8 mouse cellular contexts compared by ENCODE assay signal in the genomic region with DNA sequence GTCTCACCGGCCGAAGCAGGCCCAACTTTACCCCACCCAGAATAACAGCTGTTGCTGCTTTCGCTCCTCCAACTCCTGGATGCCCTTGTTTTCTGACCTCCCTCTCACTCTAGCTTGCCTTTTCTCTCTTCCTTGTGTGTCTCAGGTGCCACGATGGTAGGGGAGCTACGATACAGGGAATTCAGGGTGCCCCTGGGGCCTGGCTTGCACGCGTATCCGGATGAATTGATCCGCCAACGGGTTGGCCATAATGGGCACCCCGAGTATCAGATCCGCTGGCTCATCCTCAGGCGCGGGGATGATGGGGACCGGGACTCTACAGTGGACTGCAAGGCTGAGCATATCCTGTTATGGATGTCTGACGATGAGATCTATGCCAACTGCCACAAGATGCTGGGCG. TPM values are rescaled to one million over a fixed set of nuclear protein-coding genes. Genes with fewer than 3 reads are reported as not detected.
A peak's percentile ranks its signal among the peaks of the same experiment; 100 is the strongest.
DNase-seq lines count a peak whose midpoint lies in the region; ATAC-seq and TF ChIP-seq lines count a peak whose summit lies in the region.

No protein-coding gene starts in this region.

- no peak for ATAC-seq in erythroblast, adult 5-6 weeks (replicated peaks; ENCODE audit: low FRiP score, poor library complexity, severe bottlenecking)
- ATAC-seq in forebrain, embryonic 16.5 days = no peak
- no peak for ATAC-seq in liver, embryonic 13.5 days (ENCODE audit: low read depth)
- ATAC-seq in inflammation-experienced regulatory T-cells, adult 6 months = no peak

- no peak for DNase-seq in liver, embryonic 13.5 days
- DNase-seq in adrenal gland, adult 18-20 months (ENCODE audit: low spot score in 2 of 2) = no peak
- DNase-seq in spleen, postnatal 14 days (ENCODE audit: low spot score in 2 of 2) = no peak

- peak overlapping the region; percentile 77 for H3K4me3 ChIP-seq in erythroblast, embryonic 14.5 days (replicated peaks)
- H3K4me3 ChIP-seq in C2C12 (ENCODE audit: insufficient read depth, poor library complexity, severe bottlenecking) = peak overlapping the region; percentile 18
- H3K4me3 ChIP-seq in forebrain, embryonic 16.5 days (replicated peaks; ENCODE audit: low read length) = peak overlapping the region; percentile 64
- peak overlapping the region; percentile 73 for H3K4me3 ChIP-seq in liver, embryonic 13.5 days (replicated peaks)

- H3K9me3 ChIP-seq in erythroblast, embryonic 14.5 days (ENCODE audit: control insufficient read depth, low read length) = no peaks in the 10 kb centered on the region
- H3K9me3 ChIP-seq in forebrain, embryonic 16.5 days (ENCODE audit: control insufficient read depth, low read length) = no peaks in the 10 kb centered on the region
- H3K9me3 ChIP-seq in liver, embryonic 13.5 days (replicated peaks) = no peaks in the 10 kb centered on the region

- H3K36me3 ChIP-seq in erythroblast, embryonic 14.5 days (ENCODE audit: control insufficient read depth) = peaks cover 54% of the 10 kb centered on the region
- H3K36me3 ChIP-seq in C2C12 (ENCODE audit: control insufficient read depth, insufficient read depth) = peaks cover 22% of the 10 kb centered on the region
- H3K36me3 ChIP-seq in forebrain, embryonic 16.5 days (ENCODE audit: control insufficient read depth, insufficient read depth) = peaks cover 12% of the 10 kb centered on the region
- H3K36me3 ChIP-seq in liver, embryonic 13.5 days = peaks cover 50% of the 10 kb centered on the region

- H3K4me2 ChIP-seq in forebrain, embryonic 16.5 days (ENCODE audit: low read length) = peak overlapping the region; percentile 83
- H3K4me2 ChIP-seq in liver, embryonic 13.5 days = peak overlapping the region; percentile 98

- no peaks in the 10 kb centered on the region for H3K27me3 ChIP-seq in erythroblast, embryonic 14.5 days (ENCODE audit: control insufficient read depth)
- H3K27me3 ChIP-seq in C2C12 (ENCODE audit: control insufficient read depth, insufficient read depth, insufficient read length) = no peaks in the 10 kb centered on the region
- no peaks in the 10 kb centered on the region for H3K27me3 ChIP-seq in forebrain, embryonic 16.5 days (replicated peaks; ENCODE audit: control insufficient read depth, insufficient read depth, low read length)
- H3K27me3 ChIP-seq in liver, embryonic 13.5 days = no peaks in the 10 kb centered on the region

- H3K79me2 ChIP-seq in C2C12 (ENCODE audit: control insufficient read depth, insufficient read depth) = peaks cover 33% of the 10 kb centered on the region

- H3K27ac ChIP-seq in forebrain, embryonic 16.5 days (ENCODE audit: low read length) = 0 out of 2 replicates have a peak overlapping the region, but pooled peaks have one; percentile 8
- H3K27ac ChIP-seq in liver, embryonic 13.5 days = peak overlapping the region; percentile 83; the same call in 1 of the 2 replicates

- peak overlapping the region; percentile 40 for H3ac ChIP-seq in C2C12 (ENCODE audit: control insufficient read depth, insufficient read length, low read depth)

- 75% methylated on average over 17 of the region's 17 CpGs for WGBS in forebrain, embryonic 16.5 days
- WGBS in liver, embryonic 13.5 days (ENCODE audit: insufficient replicate concordance) = 70% methylated on average over 17 of the region's 17 CpGs

- H3K4me1 ChIP-seq in erythroblast, embryonic 14.5 days (ENCODE audit: control insufficient read depth) = peaks cover 45% of the 10 kb centered on the region
- peaks cover 31% of the 10 kb centered on the region for H3K4me1 ChIP-seq in forebrain, embryonic 16.5 days (replicated peaks; ENCODE audit: control insufficient read depth, insufficient read depth, low read length)
- peaks cover 56% of the 10 kb centered on the region for H3K4me1 ChIP-seq in liver, embryonic 13.5 days (replicated peaks)

- no peak for TF ChIP-seq CTCF in C2C12 (IDR thresholded peaks at IDR 0.05; ENCODE audit: control insufficient read depth, insufficient read depth, insufficient read length)

- H3K9ac ChIP-seq in forebrain, embryonic 16.5 days (replicated peaks; ENCODE audit: low read depth, low read length) = peak overlapping the region; percentile 88
- H3K9ac ChIP-seq in liver, embryonic 13.5 days = peak overlapping the region; percentile 83

- H3K79me3 ChIP-seq in C2C12 (ENCODE audit: low read depth) = peaks cover 9% of the 10 kb centered on the region

TF ChIP-seq in C2C12, 6 proteins besides CTCF, POLR2A, EP300 and RAD21:
- no peak for TF ChIP-seq MAX (IDR thresholded peaks at IDR 0.05)
- no peak for TF ChIP-seq MYOD1 (IDR thresholded peaks at IDR 0.05; ENCODE audit: control insufficient read depth, insufficient read length, low read depth)
- no peak for TF ChIP-seq USF1 (IDR thresholded peaks at IDR 0.05; ENCODE audit: low read depth)

RNA-seq across cellular contexts. Expression of a gene that starts 1.2 kb away (rescaled TPM):
- polyA plus RNA-seq in erythroblast, embryonic 14.5 days (2012) = 1.3 and 2.3 TPM in 2 replicates
- total RNA-seq in erythroblast, adult 5-6 weeks (2015; ENCODE audit: low replicate concordance) = 1.9 and 3.8 TPM in 2 replicates
- 0.68 and 1.1 TPM in 2 replicates for total RNA-seq in erythroblast, adult 5-6 weeks (2017; ENCODE audit: low replicate concordance)
- polyA plus RNA-seq in C2C12 (2012; fragmentation: generic; extraction: Trizol) = 49.4 TPM
- polyA plus RNA-seq in forebrain, embryonic 16.5 days (2015; fragmentation: Nextera tagmentation; extraction: Ambion mirVana) = 38.8 and 42.8 TPM in 2 replicates
- 10.9 and 12.4 TPM in 2 replicates for polyA plus RNA-seq in liver, embryonic 13.5 days (2015; fragmentation: Nextera tagmentation; extraction: Ambion mirVana)
- 10 to 100 TPM; 32.1 to 36.3 TPM for total RNA-seq in adrenal gland, adult 18-20 months (2021)
- polyA plus RNA-seq in inflammation-experienced regulatory T-cells, adult 6 months (2017; shearing (Covaris generic)) = 1 to 10 TPM; 1.7 to 4.1 (median 2.5) TPM

RNA-seq across cellular contexts. Expression of a gene that starts 5.3 kb away (rescaled TPM):
- polyA plus RNA-seq in erythroblast, embryonic 14.5 days (2012) = 34.1 and 35.9 TPM in 2 replicates
- total RNA-seq in erythroblast, adult 5-6 weeks (2015; ENCODE audit: low replicate concordance) = 35.5 and 61.9 TPM in 2 replicates
- 19.5 and 41.6 TPM in 2 replicates for total RNA-seq in erythroblast, adult 5-6 weeks (2017; ENCODE audit: low replicate concordance)
- polyA plus RNA-seq in C2C12 (2012; fragmentation: generic; extraction: Trizol) = 151 TPM
- polyA plus RNA-seq in forebrain, embryonic 16.5 days (2015; fragmentation: Nextera tagmentation; extraction: Ambion mirVana) = 66.1 and 74.9 TPM in 2 replicates
- polyA plus RNA-seq in liver, embryonic 13.5 days (2015; fragmentation: Nextera tagmentation; extraction: Ambion mirVana) = 91.5 and 97.5 TPM in 2 replicates
- total RNA-seq in adrenal gland, adult 18-20 months (2021) = 10 to 100 TPM; 97.8 to 99.8 TPM
- 10 to 100 TPM; 59.1 to 81.9 (median 60.2) TPM for polyA plus RNA-seq in inflammation-experienced regulatory T-cells, adult 6 months (2017; shearing (Covaris generic))

RNA-seq across cellular contexts. Expression of a gene that starts 5.5 kb away (rescaled TPM):
- 2.0 TPM in 2 replicates for polyA plus RNA-seq in erythroblast, embryonic 14.5 days (2012)
- total RNA-seq in erythroblast, adult 5-6 weeks (2015; ENCODE audit: low replicate concordance) = 0.38 and 1.3 TPM in 2 replicates
- total RNA-seq in erythroblast, adult 5-6 weeks (2017; ENCODE audit: low replicate concordance) = 7.7 and 12.0 TPM in 2 replicates
- 7.8 TPM for polyA plus RNA-seq in C2C12 (2012; fragmentation: generic; extraction: Trizol)
- polyA plus RNA-seq in forebrain, embryonic 16.5 days (2015; fragmentation: Nextera tagmentation; extraction: Ambion mirVana) = 42.8 and 43.9 TPM in 2 replicates
- 5.8 TPM in 2 replicates for polyA plus RNA-seq in liver, embryonic 13.5 days (2015; fragmentation: Nextera tagmentation; extraction: Ambion mirVana)
- total RNA-seq in adrenal gland, adult 18-20 months (2021) = 10 to 100 TPM; 35.8 to 47.6 TPM
- polyA plus RNA-seq in inflammation-experienced regulatory T-cells, adult 6 months (2017; shearing (Covaris generic)) = 10 to 100 TPM in 1 of 3 experiments, 1 to 10 TPM in 2; 7.6 to 10.1 (median 9.1) TPM

RNA-seq across cellular contexts. Expression of a gene that starts 22.0 kb away (rescaled TPM):
- polyA plus RNA-seq in erythroblast, embryonic 14.5 days (2012) = 0.03 and 0.04 TPM in 2 replicates
- not detected in 2 replicates for total RNA-seq in erythroblast, adult 5-6 weeks (2015; ENCODE audit: low replicate concordance)
- total RNA-seq in erythroblast, adult 5-6 weeks (2017; ENCODE audit: low replicate concordance) = not detected in 2 replicates
- 26.1 TPM for polyA plus RNA-seq in C2C12 (2012; fragmentation: generic; extraction: Trizol)
- 33.9 and 36.5 TPM in 2 replicates for polyA plus RNA-seq in forebrain, embryonic 16.5 days (2015; fragmentation: Nextera tagmentation; extraction: Ambion mirVana)
- polyA plus RNA-seq in liver, embryonic 13.5 days (2015; fragmentation: Nextera tagmentation; extraction: Ambion mirVana) = 8.0 and 9.1 TPM in 2 replicates
- 1 to 10 TPM; 2.7 to 5.8 TPM for total RNA-seq in adrenal gland, adult 18-20 months (2021)
- not detected for polyA plus RNA-seq in inflammation-experienced regulatory T-cells, adult 6 months (2017; shearing (Covaris generic))

RNA-seq across cellular contexts. Expression of a gene that starts 22.9 kb away (rescaled TPM):
- polyA plus RNA-seq in erythroblast, embryonic 14.5 days (2012) = 2.0 and 2.6 TPM in 2 replicates
- total RNA-seq in erythroblast, adult 5-6 weeks (2015; ENCODE audit: low replicate concordance) = 2.1 and 7.9 TPM in 2 replicates
- total RNA-seq in erythroblast, adult 5-6 weeks (2017; ENCODE audit: low replicate concordance) = 7.7 and 11.3 TPM in 2 replicates
- polyA plus RNA-seq in C2C12 (2012; fragmentation: generic; extraction: Trizol) = 45.8 TPM
- 47.7 and 51.1 TPM in 2 replicates for polyA plus RNA-seq in forebrain, embryonic 16.5 days (2015; fragmentation: Nextera tagmentation; extraction: Ambion mirVana)
- 31.7 and 31.9 TPM in 2 replicates for polyA plus RNA-seq in liver, embryonic 13.5 days (2015; fragmentation: Nextera tagmentation; extraction: Ambion mirVana)
- total RNA-seq in adrenal gland, adult 18-20 months (2021) = 10 to 100 TPM; 25.9 to 29.8 TPM
- 10 to 100 TPM; 47.3 to 50.7 (median 47.7) TPM for polyA plus RNA-seq in inflammation-experienced regulatory T-cells, adult 6 months (2017; shearing (Covaris generic))

Comparison
In these comparisons a context has a peak if more than half of its experiments do, and no peak if none do; other contexts are left out.
1. H3K4me3 ChIP-seq: peak in every context shown above with its lines; median percentile 77 in erythroblast, embryonic 14.5 days; 73 in liver, embryonic 13.5 days; 64 in forebrain, embryonic 16.5 days; 18 in C2C12.